Mouse (Mus musculus) hindbrain, embryonic 15.5 days (tissue): ENCODE measurements at regions not wholly inside any gene's neighbourhood (a gene's known extent, or its start where the extent isn't known, plus 50 kb on each side); places are given as distances from the start of the nearest gene placed in this dataset.

ENCODE experiments used
- ATAC-seq: fragments of 200-750 bp; cut with Nextera tagmentation; 2 replicates; pipeline ENCODE4 v1.8.0; 2017; ENCODE audit warnings: low read depth, moderate number of reproducible peaks, moderate TSS enrichment; ENCODE audit not compliant: low FRiP score
- H3K27ac ChIP-seq: fragments of 300-500 bp; sonication (generic); replicated peaks from 2 replicates; pipeline ENCODE4 v1.5.1; 2015; ENCODE audit warnings: mild to moderate bottlenecking, inconsistent platforms
- H3K27me3 ChIP-seq: fragments of 300-500 bp; sonication (generic); 2 replicates; pipeline ENCODE4 v1.6.1; 2015; ENCODE audit warnings: control low read depth, inconsistent platforms
- H3K36me3 ChIP-seq: fragments of 300-500 bp; sonication (generic); 2 replicates; pipeline ENCODE4 v1.6.1; 2015; ENCODE audit warnings: control low read depth, inconsistent platforms
- H3K4me1 ChIP-seq: fragments of 300-500 bp; sonication (generic); replicated peaks from 2 replicates; pipeline ENCODE4 v1.6.1; 2015; ENCODE audit warnings: control low read depth, inconsistent platforms
- H3K4me2 ChIP-seq: fragments of 300-500 bp; sonication (generic); 2 replicates; pipeline ENCODE4 v1.6.1; 2015; ENCODE audit warnings: moderate library complexity, mild to moderate bottlenecking, inconsistent platforms
- H3K4me3 ChIP-seq: fragments of 300-500 bp; sonication (generic); 2 replicates; pipeline ENCODE4 v1.5.1; 2015; ENCODE audit warnings: mild to moderate bottlenecking, inconsistent platforms
- H3K9ac ChIP-seq: fragments of 300-500 bp; sonication (generic); 2 replicates; pipeline ENCODE4 v1.6.1; 2015; ENCODE audit warnings: inconsistent platforms
- H3K9me3 ChIP-seq: fragments of 300-500 bp; sonication (generic); 2 replicates; pipeline ENCODE4 v1.6.1; 2016; ENCODE audit warnings: control low read depth, inconsistent platforms
- WGBS: fragments of 180-500 bp; shearing (Covaris S2); methylation state at CpG from one replicate; pipeline ENCODE4 v1.1.7; 2015; 5-methylcytosine and 5-hydroxymethylcytosine counted together

GRCm38 (mm10) chr6:31178201-31178880, 219.5 kb upstream of the Klf14 start:
- no peak overlapping the region for H3K4me3 ChIP-seq
- no peaks in the 10 kb centered on the region for H3K27me3 ChIP-seq
- WGBS = 88% methylated on average over 8 of the region's 8 CpGs
- ATAC-seq = no peak
- no peaks in the 10 kb centered on the region for H3K4me1 ChIP-seq
- no peaks in the 10 kb centered on the region for H3K9me3 ChIP-seq
- no peak overlapping the region for H3K27ac ChIP-seq
- no peak overlapping the region for H3K4me2 ChIP-seq
- no peaks in the 10 kb centered on the region for H3K36me3 ChIP-seq
- H3K9ac ChIP-seq = no peak overlapping the region

- H3K4me3 ChIP-seq = no peak overlapping the region
- no peaks in the 10 kb centered on the region for H3K36me3 ChIP-seq
- no peak overlapping the region for H3K4me2 ChIP-seq
- ATAC-seq = no peak
- H3K4me1 ChIP-seq = 0 out of 2 replicates have a peak, but pooled peaks cover 6% of the 10 kb centered on the region
- no peaks in the 10 kb centered on the region for H3K27me3 ChIP-seq
- WGBS = 88% methylated on average over 6 of the region's 6 CpGs
- H3K27ac ChIP-seq = no peak overlapping the region
- H3K9me3 ChIP-seq = no peaks in the 10 kb centered on the region
- H3K9ac ChIP-seq = no peak overlapping the region
These were observed 216.3 kb upstream of the Mkln1 start for GRCm38 (mm10) chr6:31182284-31182683.

GRCm38 (mm10) chr6:31183127-31183526, 215.4 kb upstream of the Mkln1 start:
- no peak overlapping the region for H3K4me2 ChIP-seq
- 60% methylated on average over 5 of the region's 5 CpGs for WGBS
- H3K36me3 ChIP-seq = no peaks in the 10 kb centered on the region
- H3K4me1 ChIP-seq = 0 out of 2 replicates have a peak, but pooled peaks cover 6% of the 10 kb centered on the region
- no peak overlapping the region for H3K4me3 ChIP-seq
- no peak for ATAC-seq
- no peaks in the 10 kb centered on the region for H3K27me3 ChIP-seq
- H3K27ac ChIP-seq = no peak overlapping the region
- no peak overlapping the region for H3K9ac ChIP-seq
- no peaks in the 10 kb centered on the region for H3K9me3 ChIP-seq

- Histone ChIP-seq H3K9me3 (no peaks in the 10 kb centered on the region), H3K9ac (no peak overlapping the region), H3K4me3 (no peak overlapping the region), H3K36me3 (no peaks in the 10 kb centered on the region), H3K27me3 (no peaks in the 10 kb centered on the region), H3K27ac (no peak overlapping the region), H3K4me1 (0 out of 2 replicates have a peak, but pooled peaks cover 6% of the 10 kb centered on the region), H3K4me2 (no peak overlapping the region)
- 91% methylated on average over 7 of the region's 7 CpGs for WGBS
- no peak for ATAC-seq
These were observed 214.0 kb upstream of the Mkln1 start for GRCm38 (mm10) chr6:31184554-31184953.

- no peaks in the 10 kb centered on the region for H3K27me3 ChIP-seq
- WGBS = 56% methylated on average over 2 of the region's 2 CpGs
- H3K9me3 ChIP-seq = no peaks in the 10 kb centered on the region
- no peaks in the 10 kb centered on the region for H3K36me3 ChIP-seq
- 0 out of 2 replicates have a peak, but pooled peaks cover 6% of the 10 kb centered on the region for H3K4me1 ChIP-seq
- H3K27ac ChIP-seq = no peak overlapping the region
- no peak overlapping the region for H3K4me2 ChIP-seq
- H3K9ac ChIP-seq = no peak overlapping the region
- no peak for ATAC-seq
- H3K4me3 ChIP-seq = no peak overlapping the region
These were observed 213.4 kb upstream of the Mkln1 start for GRCm38 (mm10) chr6:31185151-31185550.

GRCm38 (mm10) chr6:31188066-31188465, 210.5 kb upstream of the Mkln1 start:
- Histone ChIP-seq H3K27me3 (no peaks in the 10 kb centered on the region), H3K36me3 (no peaks in the 10 kb centered on the region), H3K4me3 (no peak overlapping the region), H3K4me1 (0 out of 2 replicates have a peak, but pooled peaks cover 6% of the 10 kb centered on the region), H3K4me2 (no peak overlapping the region), H3K9ac (no peak overlapping the region), H3K9me3 (no peaks in the 10 kb centered on the region), H3K27ac (no peak overlapping the region)
- WGBS = 88% methylated on average over 1 of the region's 1 CpGs
- no peak for ATAC-seq

- Histone ChIP-seq H3K4me1 (0 out of 2 replicates have a peak, but pooled peaks cover 6% of the 10 kb centered on the region), H3K27me3 (no peaks in the 10 kb centered on the region), H3K9ac (no peak overlapping the region), H3K9me3 (no peaks in the 10 kb centered on the region), H3K4me2 (no peak overlapping the region), H3K27ac (no peak overlapping the region), H3K4me3 (no peak overlapping the region), H3K36me3 (no peaks in the 10 kb centered on the region)
- WGBS = 60% methylated on average over 7 of the region's 7 CpGs
- ATAC-seq = no peak
These were observed 209.5 kb upstream of the Mkln1 start for GRCm38 (mm10) chr6:31189060-31189459.

GRCm38 (mm10) chr6:31190070-31190469, 208.5 kb upstream of the Mkln1 start:
- Histone ChIP-seq H3K27ac (no peak overlapping the region), H3K36me3 (no peaks in the 10 kb centered on the region), H3K9ac (no peak overlapping the region), H3K4me1 (0 out of 2 replicates have a peak, but pooled peaks cover 4% of the 10 kb centered on the region), H3K4me3 (no peak overlapping the region), H3K4me2 (no peak overlapping the region), H3K9me3 (no peaks in the 10 kb centered on the region), H3K27me3 (no peaks in the 10 kb centered on the region)
- no peak for ATAC-seq
- WGBS = 82% methylated on average over 5 of the region's 5 CpGs

GRCm38 (mm10) chr6:31190628-31191373, 207.7 kb upstream of the Mkln1 start:
- WGBS = 51% methylated on average over 5 of the region's 5 CpGs
- no peak overlapping the region for H3K4me2 ChIP-seq
- ATAC-seq = no peak

GRCm38 (mm10) chr6:31191577-31191976, 207.0 kb upstream of the Mkln1 start:
- Histone ChIP-seq H3K27me3 (no peaks in the 10 kb centered on the region), H3K4me3 (no peak overlapping the region), H3K4me1 (no peaks in the 10 kb centered on the region), H3K27ac (no peak overlapping the region), H3K9ac (no peak overlapping the region), H3K9me3 (no peaks in the 10 kb centered on the region), H3K36me3 (no peaks in the 10 kb centered on the region), H3K4me2 (no peak overlapping the region)
- 87% methylated on average over 14 of the region's 14 CpGs for WGBS
- no peak for ATAC-seq

More at GRCm38 (mm10) chr6:31190628-31191373, 207.7 kb upstream of the Mkln1 start:
- Histone ChIP-seq H3K27ac (no peak overlapping the region), H3K4me1 (no peaks in the 10 kb centered on the region), H3K27me3 (no peaks in the 10 kb centered on the region), H3K36me3 (no peaks in the 10 kb centered on the region), H3K4me3 (no peak overlapping the region), H3K9me3 (no peaks in the 10 kb centered on the region), H3K9ac (no peak overlapping the region)

GRCm38 (mm10) chr6:31192197-31192596, 206.3 kb upstream of the Mkln1 start:
- WGBS = 83% methylated on average over 4 of the region's 4 CpGs
- no peak overlapping the region for H3K27ac ChIP-seq
- H3K4me1 ChIP-seq = no peaks in the 10 kb centered on the region
- H3K27me3 ChIP-seq = no peaks in the 10 kb centered on the region
- H3K4me2 ChIP-seq = no peak overlapping the region
- no peaks in the 10 kb centered on the region for H3K9me3 ChIP-seq
- H3K36me3 ChIP-seq = no peaks in the 10 kb centered on the region
- H3K4me3 ChIP-seq = no peak overlapping the region
- H3K9ac ChIP-seq = no peak overlapping the region
- no peak for ATAC-seq

- WGBS = 90% methylated on average over 5 of the region's 5 CpGs
- Histone ChIP-seq H3K36me3 (no peaks in the 10 kb centered on the region), H3K27me3 (no peaks in the 10 kb centered on the region), H3K9me3 (no peaks in the 10 kb centered on the region), H3K4me1 (no peaks in the 10 kb centered on the region), H3K4me3 (no peak overlapping the region), H3K27ac (no peak overlapping the region), H3K4me2 (no peak overlapping the region), H3K9ac (no peak overlapping the region)
- no peak for ATAC-seq
These were observed 205.3 kb upstream of the Mkln1 start for GRCm38 (mm10) chr6:31193202-31193601.
